Mouse (Mus musculus) ES-Bruce4 (cell line): ENCODE data around the gene Trim11. TPM values are rescaled to one million over a fixed set of nuclear protein-coding genes. Genes with fewer than 3 reads are reported as not detected.
"Not testable (repeated sequence)": the region's sequence is repeated elsewhere in the genome, so short reads cannot be mapped to it uniquely, and the experiment has no call there.

ENCODE experiments used
- H3K27ac ChIP-seq: 2 replicates; pipeline ENCODE4 v1.5.1; 2012; ENCODE audit warnings: low read length, inconsistent platforms; ENCODE audit not compliant: insufficient read depth
- H3K27me3 ChIP-seq: 2 replicates; pipeline ENCODE4 v1.6.1; 2012; ENCODE audit warnings: mild to moderate bottlenecking, low read length, inconsistent platforms; ENCODE audit not compliant: control insufficient read depth, poor library complexity, insufficient read depth, severe bottlenecking
- H3K36me3 ChIP-seq: 2 replicates; pipeline ENCODE4 v1.6.1; 2012; ENCODE audit warnings: inconsistent platforms, mild to moderate bottlenecking, low read length, moderate library complexity; ENCODE audit not compliant: control insufficient read depth, poor library complexity, insufficient read depth, severe bottlenecking
- H3K4me1 ChIP-seq: one replicate; pipeline ENCODE4 v1.8.1; 2011; ENCODE audit warnings: low read length; ENCODE audit not compliant: control insufficient read depth, insufficient read depth
- H3K4me3 ChIP-seq: 2 replicates; pipeline ENCODE4 v1.5.1; 2011; ENCODE audit warnings: low read depth, mild to moderate bottlenecking, low read length
- H3K9ac ChIP-seq: 2 replicates; pipeline ENCODE4 v1.6.1; 2012; ENCODE audit warnings: low read depth, mild to moderate bottlenecking, inconsistent platforms; ENCODE audit not compliant: poor library complexity, severe bottlenecking
- H3K9me3 ChIP-seq: replicated peaks from 2 replicates; pipeline ENCODE4 v1.6.1; 2012; ENCODE audit warnings: mild to moderate bottlenecking, low read length, inconsistent platforms; ENCODE audit not compliant: control insufficient read depth, poor library complexity, insufficient read depth, severe bottlenecking
- CTCF ChIP-seq: IDR thresholded peaks from one replicate; pipeline ENCODE4 v1.8.1; 2011; ENCODE audit warnings: low read depth, low read length
- EP300 ChIP-seq: IDR thresholded peaks from 2 replicates; pipeline ENCODE4 v1.6.1; 2011; ENCODE audit warnings: low read depth, low read length; ENCODE audit not compliant: insufficient read depth
- POLR2A ChIP-seq: IDR thresholded peaks from one replicate; pipeline ENCODE4 v1.8.1; 2011; ENCODE audit warnings: low read length; ENCODE audit not compliant: insufficient read depth
- polyA plus RNA-seq: library from polyadenylated mRNA; stranded (reverse); fragments of >200 nt; gene quantifications from 2 replicates; pipeline ENCODE4 v1.2.4, GENCODE M21; 2011; ENCODE audit warnings: low read depth; ENCODE audit not compliant: missing spikeins, insufficient read depth, insufficient read length

Gene Trim11
- polyA plus RNA-seq, 1 experiment: 22.5 TPM

GRCm38 (mm10) chr11:58948542-58949479, 29.1 kb upstream of the Trim11 start, which contains the start of gene Hist3h2ba:
Hist3h2ba (plus strand) TSS chr11:58948920.
- peak within 1 kb of the TSS; percentile 48 for H3K27ac ChIP-seq
- no peaks in the 10 kb centered on the region; the same call in none of the 2 replicates for H3K27me3 ChIP-seq

GRCm38 (mm10) chr11:58949480-58950431, 28.1 kb upstream of the Trim11 start:
- H3K9ac ChIP-seq: peak overlapping the region; percentile 73
- H3K9me3 ChIP-seq: no peaks in the 10 kb centered on the region
- H3K27ac ChIP-seq: 0 out of 2 replicates have a peak overlapping the region, but pooled peaks have one; percentile 48

More at GRCm38 (mm10) chr11:58948542-58949479, 29.1 kb upstream of the Trim11 start, which contains the start of gene Hist3h2ba:
- Histone ChIP-seq H3K9ac (peak within 1 kb of the TSS; percentile 73), H3K4me1 (no peaks in the 10 kb centered on the region), H3K36me3 (no peaks in the 10 kb centered on the region), H3K4me3 (peak within 1 kb of the TSS; percentile 66), H3K9me3 (no peaks in the 10 kb centered on the region)
- TF ChIP-seq POLR2A (peak; percentile 87), CTCF (no peak), EP300 (no peak)

GRCm38 (mm10) chr11:58951210-58951609, 26.7 kb upstream of the Trim11 start:
- TF ChIP-seq POLR2A (no peak), CTCF (no peak), EP300 (no peak)
- H3K4me1 ChIP-seq: no peaks in the 10 kb centered on the region
- H3K4me3 ChIP-seq: no peak overlapping the region
- no peak overlapping the region for H3K9ac ChIP-seq
- no peak overlapping the region for H3K27ac ChIP-seq
- no peaks in the 10 kb centered on the region for H3K36me3 ChIP-seq
- no peaks in the 10 kb centered on the region for H3K9me3 ChIP-seq
- H3K27me3 ChIP-seq: no peaks in the 10 kb centered on the region; the same call in none of the 2 replicates

More at GRCm38 (mm10) chr11:58949480-58950431, 28.1 kb upstream of the Trim11 start:
- Histone ChIP-seq H3K4me3 (peak overlapping the region; percentile 66), H3K36me3 (no peaks in the 10 kb centered on the region), H3K4me1 (no peaks in the 10 kb centered on the region), H3K27me3 (no peaks in the 10 kb centered on the region; the same call in none of the 2 replicates)
- TF ChIP-seq POLR2A (no peak), CTCF (no peak), EP300 (no peak)

GRCm38 (mm10) chr11:58953351-58954169, 24.3 kb upstream of the Trim11 start:
- Histone ChIP-seq H3K9me3 (no peaks in the 10 kb centered on the region), H3K4me3 (peak overlapping the region; percentile 67), H3K27ac (0 out of 2 replicates have a peak overlapping the region, but pooled peaks have one; percentile 23), H3K9ac (peak overlapping the region; percentile 42), H3K27me3 (no peaks in the 10 kb centered on the region), H3K36me3 (no peaks in the 10 kb centered on the region), H3K4me1 (no peaks in the 10 kb centered on the region)
- TF ChIP-seq POLR2A (no peak), EP300 (no peak), CTCF (no peak)

GRCm38 (mm10) chr11:58954170-58954419, 23.8 kb upstream of the Trim11 start:
- not testable (repeated sequence) for H3K27me3 ChIP-seq, H3K9me3 ChIP-seq, H3K4me1 ChIP-seq, H3K36me3 ChIP-seq
- 0 out of 2 replicates have a peak overlapping the region, but pooled peaks have one; percentile 23 for H3K27ac ChIP-seq
- peak overlapping the region; percentile 67 for H3K4me3 ChIP-seq
- peak overlapping the region; percentile 42 for H3K9ac ChIP-seq
